9 mouse cellular contexts compared by ENCODE assay signal in the genomic region with DNA sequence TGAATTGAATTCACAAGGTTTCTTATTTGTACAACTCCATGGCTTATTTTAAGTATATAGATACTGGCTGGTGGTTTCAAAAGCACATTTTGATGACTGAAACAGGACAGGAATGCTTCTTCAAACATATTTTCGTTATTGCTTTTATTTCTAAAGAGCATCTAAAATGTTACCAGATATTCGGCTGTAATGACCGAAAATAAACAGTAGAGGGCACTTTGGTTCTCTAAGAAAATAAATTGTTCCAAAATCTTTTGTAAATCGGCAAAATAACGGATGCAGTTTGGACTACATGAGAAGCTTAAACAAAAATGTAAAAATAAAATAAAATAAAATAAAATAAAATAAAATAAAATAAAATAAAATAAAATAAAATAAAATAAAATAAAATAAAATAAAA.
A peak's percentile ranks its signal among the peaks of the same experiment; 100 is the strongest.
DNase-seq lines count a peak whose midpoint lies in the region; ATAC-seq and TF ChIP-seq lines count a peak whose summit lies in the region.
"Had no signal": no experiment of that assay in that cellular context is flagged by ENCODE, and none has a peak within 500 bp of the region (broad histone marks: within the 10 kb centered on the region; RNA-seq: fewer than 3 reads in every experiment).

No protein-coding gene starts in this region.

- no peak overlapping the region for H3K9ac ChIP-seq in ES-E14 (ENCODE audit: insufficient read depth, low read depth, low read length, poor library complexity, severe bottlenecking)
- H3K9ac ChIP-seq: embryonic facial prominence, embryonic 13.5 days had no signal

- no peaks in the 10 kb centered on the region for H3K36me3 ChIP-seq in ES-E14 (ENCODE audit: control insufficient read depth, insufficient read depth, low read length, poor library complexity, severe bottlenecking)
- H3K36me3 ChIP-seq: embryonic facial prominence, embryonic 13.5 days had no signal

- H3K4me3 ChIP-seq in ES-E14 (ENCODE audit: insufficient read depth in 1 of 2, low read depth in 1 of 2, low read length in 2 of 2, poor library complexity in 1 of 2, severe bottlenecking in 1 of 2) = no peak overlapping the region
- H3K4me3 ChIP-seq: embryonic facial prominence, embryonic 13.5 days had no signal

- H3K9me3 ChIP-seq in ES-E14 (ENCODE audit: control insufficient read depth, insufficient read depth, low read depth, low read length) = no peaks in the 10 kb centered on the region
- H3K9me3 ChIP-seq: embryonic facial prominence, embryonic 13.5 days had no signal

- in situ Hi-C loops in ES-E14 (cut with MboI; ENCODE audit: low sequenced_read_pairs in 2 of 2, unreplicated experiment in 2 of 2) = loop anchor here in 1 of 2 experiments (10.0 kb wide), 1 partner anchor 161 kb away; no protein-coding TSS in a partner anchor

- no peak for ATAC-seq in megakaryocyte-erythroid progenitor cell, adult 5-6 weeks (replicated peaks; ENCODE audit: low FRiP score, low TSS enrichment, poor library complexity, severe bottlenecking)

- DNase-seq in kidney, adult 9 months = peak; percentile 60
- DNase-seq in kidney, postnatal 10 days = no peak
- peak; percentile 11 for DNase-seq in CD4-positive helper T cell, adult 2 months (ENCODE audit: low read depth, low spot score)
- peak; percentile 27 for DNase-seq in ES-E14 (ENCODE audit: low read depth, low spot score)
- DNase-seq in forelimb bud, embryonic 11.5 days (ENCODE audit: low read depth, low spot score) = peak; percentile 26
- DNase-seq in gastrocnemius, postnatal 25 days = no peak
- DNase-seq in urinary bladder, postnatal 10 days (ENCODE audit: low spot score) = no peak

- no peaks in the 10 kb centered on the region for H3K4me1 ChIP-seq in ES-E14 (ENCODE audit: control insufficient read depth in 2 of 2, insufficient read depth in 2 of 2, low read length in 2 of 2, poor library complexity in 1 of 2)
- H3K4me1 ChIP-seq: embryonic facial prominence, embryonic 13.5 days had no signal

- no peak overlapping the region for H3K27ac ChIP-seq in ES-E14 (ENCODE audit: insufficient read depth, low read depth, low read length, poor library complexity, severe bottlenecking)
- H3K27ac ChIP-seq: embryonic facial prominence, embryonic 13.5 days had no signal

TF ChIP-seq in ES-E14, 5 proteins besides CTCF, POLR2A, EP300 and RAD21:
- TF ChIP-seq HCFC1 (IDR thresholded peaks at IDR 0.05; ENCODE audit: borderline replicate concordance, insufficient read depth, low read length) = no peak
- TF ChIP-seq CHD2 (IDR thresholded peaks at IDR 0.05; ENCODE audit: low read depth, low read length) = no peak
TF ChIP-seq in ES-E14: peak in this region for 0.

Comparison
In these comparisons a context has a peak if more than half of its experiments do, and no peak if none do; other contexts are left out.
1. DNase-seq: peak in kidney, adult 9 months (single experiment), CD4-positive helper T cell, adult 2 months (single experiment), ES-E14 (single experiment) and forelimb bud, embryonic 11.5 days (single experiment); none in kidney, postnatal 10 days (single experiment), gastrocnemius, postnatal 25 days (single experiment) and urinary bladder, postnatal 10 days (single experiment).